Mouse (Mus musculus) 3T3-L1 (cell line): Measurements from ENCODE around the gene Gm10197.
A peak's percentile ranks its signal among the peaks of the same experiment; 100 is the strongest.
"Not testable (repeated sequence)": the region's sequence is repeated elsewhere in the genome, so short reads cannot be mapped to it uniquely, and the experiment has no call there.

Experiments
- DNase-seq: peaks from one replicate; pipeline ENCODE4 v3.0.0-alpha.2; 2015; ENCODE audit warnings: low read depth, low spot score

The Gm10197 gene

GRCm38 (mm10) chr19:53371666-53372065, at the start of gene Gm10197:
Gm10197 (minus strand) TSS chr19:53371766.
- no peak for DNase-seq

DNA sequence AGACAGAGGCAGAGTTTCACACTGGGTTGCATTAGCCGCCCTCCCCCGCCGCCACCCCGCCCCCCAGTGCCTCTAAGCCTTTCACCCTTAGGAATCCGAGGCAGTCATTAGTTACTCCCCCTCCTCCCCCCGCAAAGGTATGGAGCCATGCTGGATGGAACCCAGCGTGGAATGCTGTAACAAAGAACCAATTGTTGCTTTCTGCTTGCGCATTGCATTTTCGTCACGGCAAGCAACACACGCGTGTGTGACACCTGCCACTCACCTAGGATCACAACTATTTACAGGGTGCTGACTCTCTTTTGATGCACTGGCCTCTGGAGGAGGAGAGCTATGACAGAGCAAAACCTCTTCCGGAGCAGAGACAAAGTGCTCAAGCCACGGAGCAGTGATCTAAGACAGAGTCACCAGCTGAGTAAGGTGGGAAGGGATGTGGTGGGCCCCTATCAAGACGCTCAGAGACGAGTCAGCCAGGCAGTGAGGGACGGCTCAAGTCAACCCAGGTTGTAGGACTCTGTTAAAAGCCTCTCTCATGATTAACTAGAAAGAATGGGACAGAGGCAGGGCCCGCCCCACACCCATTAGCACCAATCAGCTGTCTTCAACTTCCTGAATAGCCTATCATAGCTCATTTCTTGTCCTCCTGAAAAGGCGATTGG, 49.5 kb upstream of the Gm10197 start:
- DNase-seq = peak; percentile 97

- DNase-seq = peak; percentile 90
Measured at GRCm38 (mm10) chr19:53419834-53420233, 48.3 kb upstream of the Gm10197 start.

- no peak for DNase-seq
Measured at GRCm38 (mm10) chr19:53415198-53415597, 43.6 kb upstream of the Gm10197 start.

DNA sequence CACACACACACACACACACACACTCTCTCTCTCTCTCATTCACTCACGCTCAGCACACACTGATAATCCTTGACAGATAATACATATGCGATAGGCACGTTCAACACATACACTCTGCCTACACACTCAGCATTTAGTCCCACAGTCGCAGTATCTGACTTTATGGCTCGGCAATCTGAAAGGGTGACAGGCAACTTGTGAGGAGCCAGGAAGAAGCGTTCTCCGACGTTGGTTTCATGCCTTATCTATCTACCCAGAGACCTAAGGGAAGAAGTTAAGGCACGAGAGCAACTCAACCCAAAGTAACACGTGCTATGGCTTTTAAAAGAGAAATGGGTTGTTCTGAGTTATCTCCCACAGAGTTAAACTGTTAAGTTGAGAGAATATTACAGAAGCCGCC, 43.1 kb upstream of the Gm10197 start:
- DNase-seq = no peak

- peak; percentile 74 for DNase-seq
Measured at GRCm38 (mm10) chr19:53413617-53414380, 42.2 kb upstream of the Gm10197 start.

GRCm38 (mm10) chr19:53412149-53412848, 40.7 kb upstream of the Gm10197 start:
- DNase-seq = peak; percentile 99

DNA sequence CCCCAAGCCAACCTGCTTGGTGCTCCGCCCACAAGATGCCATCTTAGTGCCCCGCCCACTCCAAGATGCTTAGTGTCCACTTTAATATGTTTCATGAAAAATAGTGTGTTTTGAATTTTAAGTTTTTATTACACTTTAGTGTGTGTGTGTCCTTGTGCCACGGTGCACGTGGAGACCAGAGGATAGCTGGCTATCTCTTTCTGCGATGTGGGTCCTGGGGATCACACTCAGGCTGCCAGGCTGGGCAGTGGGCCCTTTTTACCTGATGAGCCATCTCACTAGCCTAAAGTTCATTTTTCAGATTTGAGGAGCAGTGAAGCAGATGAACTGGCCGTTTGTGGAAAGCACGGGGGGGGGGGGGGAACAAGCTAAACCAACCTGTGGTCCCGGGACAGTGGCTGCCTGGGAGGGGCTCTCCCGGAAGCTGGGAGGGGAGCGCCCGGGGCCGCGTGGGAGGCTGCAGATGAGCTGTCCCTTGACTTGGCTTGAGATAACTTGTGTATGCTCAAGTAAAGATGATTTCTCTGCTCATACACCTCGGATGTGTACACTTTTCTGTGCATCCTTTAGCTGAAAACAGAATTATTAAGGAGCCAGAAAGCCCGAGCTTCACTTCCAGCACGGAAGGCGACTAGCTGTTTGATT, 38.2 kb upstream of the Gm10197 start:
- DNase-seq = no peak

DNA sequence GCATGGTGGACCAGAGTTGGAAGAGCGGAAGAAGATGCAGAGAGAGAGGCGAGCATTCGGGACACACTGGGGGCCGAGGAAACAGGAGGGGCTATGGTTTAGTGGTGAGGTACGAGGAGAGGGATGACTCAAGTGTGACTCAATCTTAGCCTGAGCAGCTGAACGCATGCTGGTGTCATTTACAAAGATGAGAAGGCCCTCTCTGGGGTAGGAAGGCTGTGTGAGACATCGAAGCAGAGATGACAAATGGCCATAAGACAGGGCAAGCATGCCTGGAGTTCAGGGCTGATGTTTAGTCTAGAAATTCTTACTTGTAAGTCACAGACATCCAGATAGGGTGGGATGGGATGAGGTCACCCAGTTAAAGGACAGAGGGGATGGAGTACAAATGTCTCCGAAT, 36.8 kb upstream of the Gm10197 start:
- DNase-seq = peak; percentile 93

DNA sequence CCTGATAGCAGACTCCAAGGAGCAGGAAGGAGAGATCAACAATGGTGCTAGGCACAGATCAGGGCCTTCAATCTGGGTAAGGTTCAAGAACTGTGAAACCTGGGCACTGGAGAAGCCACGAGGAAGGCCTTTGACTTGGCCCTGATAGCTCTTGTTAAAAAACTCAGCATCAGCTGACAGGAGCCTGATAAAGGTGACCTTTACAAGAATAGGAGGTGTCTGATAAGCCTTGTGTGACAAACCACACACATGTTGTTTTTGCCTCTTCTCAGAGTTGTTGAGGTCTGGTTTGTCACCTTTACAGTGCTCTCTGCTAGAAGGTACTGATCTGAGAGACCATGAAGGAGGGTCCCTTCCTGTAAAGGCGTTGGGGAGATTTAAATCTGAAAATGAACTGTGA, 35.8 kb upstream of the Gm10197 start:
- no peak for DNase-seq

- DNase-seq = peak; percentile 85
Measured at GRCm38 (mm10) chr19:53405810-53406209, 34.2 kb upstream of the Gm10197 start.

GRCm38 (mm10) chr19:53404837-53405356, 33.3 kb upstream of the Gm10197 start:
- no peak for DNase-seq

- DNase-seq = peak; percentile 99
Measured at GRCm38 (mm10) chr19:53404219-53404836, 32.8 kb upstream of the Gm10197 start.

GRCm38 (mm10) chr19:53402741-53403432, 31.3 kb upstream of the Gm10197 start:
- DNase-seq = no peak

GRCm38 (mm10) chr19:53400332-53401110, 29.0 kb upstream of the Gm10197 start:
- DNase-seq = no peak

GRCm38 (mm10) chr19:53399213-53399612, 27.6 kb upstream of the Gm10197 start:
- no peak for DNase-seq

DNA sequence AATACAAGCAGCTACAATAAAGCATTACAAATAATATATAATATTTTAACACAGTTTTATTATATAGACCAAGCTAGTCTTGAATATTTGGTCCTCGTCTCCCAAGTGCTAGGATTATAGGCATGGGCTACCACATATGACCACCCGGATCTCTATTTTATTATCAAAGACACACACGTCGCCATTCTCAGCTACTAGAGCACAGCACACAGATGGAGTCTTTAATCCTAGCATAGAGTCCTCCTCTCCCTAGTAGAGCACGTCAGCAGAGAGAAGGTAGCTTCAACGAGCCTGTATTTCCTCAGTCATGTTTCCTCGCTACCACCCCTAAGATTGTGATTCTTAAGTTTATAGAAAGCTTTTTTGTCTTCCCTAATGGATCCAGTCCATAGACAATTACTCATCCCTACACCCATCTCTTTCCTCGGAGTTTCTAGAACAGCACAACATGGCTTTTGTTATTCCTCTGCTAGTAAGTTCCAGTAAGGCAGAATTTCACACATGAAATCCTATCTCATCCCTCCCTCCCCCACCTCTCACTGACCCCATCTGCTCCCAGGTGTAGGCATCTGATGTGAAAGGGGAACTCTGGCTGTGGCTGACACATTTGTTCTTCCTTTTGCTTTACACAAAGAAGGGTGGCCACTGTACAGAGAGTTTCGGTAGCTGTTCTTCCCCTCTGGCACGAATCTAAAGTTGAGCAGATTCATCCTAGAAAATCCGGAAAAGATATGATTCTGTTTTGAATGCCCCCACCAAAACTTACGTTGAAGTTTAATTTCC, 26.1 kb upstream of the Gm10197 start:
- no peak for DNase-seq

DNA sequence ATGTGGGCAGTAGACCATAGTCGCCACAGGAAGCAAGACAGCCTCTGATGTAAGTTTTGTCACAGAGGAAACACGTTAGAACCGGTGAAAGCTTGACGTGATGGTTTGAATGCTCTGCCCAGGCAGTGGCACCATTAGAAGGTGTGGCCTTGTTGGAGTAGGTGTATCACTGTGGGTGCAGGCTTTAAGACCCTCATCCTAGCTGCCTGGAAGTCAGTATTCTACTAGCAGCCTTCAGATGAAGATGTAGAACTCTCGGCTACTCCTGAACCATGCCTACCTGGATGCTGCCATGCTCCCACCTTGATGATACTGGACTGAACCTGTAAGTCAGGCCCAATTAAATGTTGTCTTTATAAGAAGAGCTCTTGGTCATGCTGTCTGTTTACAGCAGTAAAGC, 24.2 kb upstream of the Gm10197 start:
- DNase-seq = not testable (repeated sequence)

DNA sequence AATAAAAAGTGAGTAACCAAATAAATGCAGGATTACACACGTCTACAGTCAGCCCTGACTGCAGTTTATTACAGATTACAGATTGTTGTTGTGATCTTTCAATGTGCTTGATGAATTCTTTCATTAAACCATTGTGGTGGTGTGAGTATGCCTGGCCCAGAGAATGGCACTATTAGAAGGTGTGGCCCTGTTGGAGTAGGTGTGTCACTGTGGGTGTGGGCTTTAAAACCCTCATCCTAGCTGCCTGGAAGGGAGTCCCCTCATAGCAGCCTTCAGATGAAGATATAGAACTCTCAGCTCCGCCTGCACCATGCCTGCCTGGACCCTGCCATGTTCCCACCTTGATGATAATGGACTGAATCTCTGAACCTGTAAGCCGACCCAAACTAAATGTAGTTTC, 23.4 kb upstream of the Gm10197 start:
- DNase-seq = not testable (repeated sequence)
